Mouse (Mus musculus): ENCODE results near the gene Snw1.

Gene Snw1

GRCm38 (mm10) chr12:87423700-87424099, 48.4 kb downstream of the Snw1 start:
- WGBS = 37% methylated on average over 1 of the region's 1 CpGs

GRCm38 (mm10) chr12:87421708-87422507, 50.2 kb downstream of the Snw1 start:
- 55% methylated on average over 5 of the region's 5 CpGs for WGBS

DNA sequence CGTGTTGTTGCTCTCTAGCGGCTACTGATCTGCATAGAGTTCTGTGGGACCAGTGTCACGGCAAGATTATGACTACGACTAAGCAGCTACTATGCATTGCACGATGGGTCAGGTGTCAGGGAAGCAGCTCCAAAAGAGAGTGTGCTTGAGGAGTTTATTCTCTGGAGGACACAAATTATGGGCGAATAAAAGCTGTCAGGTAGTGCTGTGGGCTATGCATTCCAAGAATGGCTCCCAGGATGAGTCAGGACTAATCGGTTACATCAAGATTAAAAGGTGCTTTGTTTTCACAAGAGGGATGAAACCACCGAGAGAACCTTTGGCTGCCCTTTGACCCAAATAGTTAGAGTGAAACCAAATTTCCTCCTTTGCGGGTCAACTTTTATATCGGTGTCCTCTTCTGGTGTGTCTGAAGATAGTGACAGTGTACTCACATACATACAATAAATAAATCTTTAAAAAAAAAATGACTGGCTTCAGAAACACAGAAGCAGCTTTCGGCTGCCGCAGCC, 52.0 kb downstream of the Snw1 start:
- WGBS = 79% methylated on average over 12 of the region's 12 CpGs

- 43% methylated on average over 5 of the region's 5 CpGs for WGBS
These were observed 53.2 kb downstream of the Snw1 start for GRCm38 (mm10) chr12:87418921-87419320.

DNA sequence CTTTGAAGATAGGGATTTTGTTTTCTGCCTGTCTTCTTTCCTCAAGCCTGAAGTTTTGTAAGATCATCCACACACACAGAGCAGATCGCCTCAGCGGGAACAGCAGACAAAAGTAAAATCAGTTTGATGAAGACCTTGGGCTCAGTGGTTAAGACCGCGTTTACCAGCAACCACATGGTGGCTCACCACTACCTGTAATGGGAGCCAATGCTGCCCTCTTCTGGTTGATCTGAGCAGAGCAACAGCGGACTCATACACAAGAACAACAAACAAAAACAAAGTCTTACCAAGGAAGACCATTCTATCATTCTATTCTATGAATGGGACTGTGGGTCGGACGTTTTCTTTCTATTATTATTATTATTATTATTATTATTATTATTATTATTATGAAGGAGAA, 55.4 kb downstream of the Snw1 start:
- WGBS = 36% methylated on average over 7 of the region's 7 CpGs

DNA sequence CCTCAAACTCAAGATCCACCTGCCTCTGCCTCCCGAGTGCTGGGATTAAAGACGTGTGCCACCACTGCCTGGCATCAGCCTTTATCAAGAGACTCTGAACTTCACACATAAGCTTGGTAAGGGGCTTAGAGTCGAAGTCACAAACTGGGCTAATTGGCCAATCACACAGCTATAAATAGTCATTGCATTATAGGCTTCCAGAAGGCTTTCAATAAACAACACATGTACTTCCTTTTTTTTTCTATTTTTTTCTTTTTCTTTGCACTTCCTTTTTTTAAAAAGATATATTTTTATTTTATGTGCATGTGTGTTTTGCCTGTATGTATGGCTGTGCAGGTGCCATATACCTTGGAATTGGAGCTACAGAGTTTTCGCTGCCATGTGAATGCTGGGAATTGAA, 56.7 kb downstream of the Snw1 start:
- WGBS = 77% methylated on average over 4 of the region's 4 CpGs

- 36% methylated on average over 4 of the region's 4 CpGs for WGBS
These were observed 58.8 kb downstream of the Snw1 start for GRCm38 (mm10) chr12:87413179-87413790.

- 37% methylated on average over 7 of the region's 7 CpGs for WGBS
These were observed 61.1 kb downstream of the Snw1 start for GRCm38 (mm10) chr12:87410999-87411398.

GRCm38 (mm10) chr12:87409123-87409522, 63.0 kb downstream of the Snw1 start:
- 91% methylated on average over 4 of the region's 4 CpGs for WGBS

DNA sequence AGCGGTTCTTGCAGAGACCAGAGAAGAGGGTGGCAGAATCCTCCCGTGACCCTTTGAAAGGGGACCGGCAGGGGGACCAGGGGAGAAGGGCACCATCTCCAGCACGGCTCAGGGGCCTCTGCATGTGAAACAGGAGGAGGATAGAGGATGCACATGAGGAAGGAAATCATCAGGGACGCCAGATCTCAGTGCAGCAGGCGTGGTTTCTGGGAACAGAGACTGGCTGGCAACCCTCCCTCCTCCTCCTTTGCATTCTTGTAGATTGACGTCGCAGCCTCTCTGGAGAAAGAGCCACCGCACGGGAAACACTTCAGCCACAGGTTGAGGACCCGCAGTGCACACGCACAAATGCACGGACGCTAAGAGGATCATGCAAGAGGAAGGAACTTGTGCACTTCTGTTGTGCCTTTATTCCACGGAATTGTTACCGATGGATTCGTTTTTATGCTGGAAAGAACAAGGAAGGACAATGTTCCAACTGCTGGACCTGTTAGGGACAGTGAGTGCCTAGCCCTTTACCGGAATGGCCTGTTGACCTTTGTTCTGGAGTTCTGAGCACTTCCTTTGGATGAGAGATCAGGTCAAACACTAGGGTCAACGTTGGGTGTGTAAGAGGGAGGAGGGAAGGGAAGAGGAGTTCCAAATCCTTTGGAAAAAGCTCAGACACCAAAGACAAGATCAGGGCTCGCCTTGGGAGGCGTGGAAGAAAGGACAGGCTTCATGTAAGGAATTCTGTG, 64.0 kb downstream of the Snw1 start:
- 37% methylated on average over 21 of the region's 21 CpGs for WGBS

DNA sequence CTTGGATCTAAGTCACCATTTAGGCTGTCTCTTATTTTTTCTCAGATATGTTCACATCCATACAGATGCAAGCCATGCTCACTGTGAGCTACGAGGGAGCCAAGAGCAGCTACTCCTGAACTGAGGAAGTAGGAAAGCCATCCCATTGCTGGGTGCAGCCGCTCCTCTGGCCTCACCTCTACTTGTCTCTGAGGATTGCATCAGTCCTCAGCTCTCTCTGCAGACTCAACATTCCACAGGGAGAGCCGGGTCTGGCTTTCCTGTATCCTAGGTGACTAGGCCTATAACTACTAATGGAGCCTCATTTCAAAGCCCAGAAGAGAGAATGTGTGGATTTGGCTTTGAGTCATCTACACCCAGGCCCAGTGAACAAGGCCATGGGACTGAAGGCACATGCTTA, 66.4 kb downstream of the Snw1 start:
- WGBS = 79% methylated on average over 3 of the region's 3 CpGs

GRCm38 (mm10) chr12:87405165-87405564, 66.9 kb downstream of the Snw1 start:
- 93% methylated on average over 4 of the region's 4 CpGs for WGBS

GRCm38 (mm10) chr12:87401883-87402282, 70.2 kb downstream of the Snw1 start:
- 64% methylated on average over 6 of the region's 6 CpGs for WGBS

GRCm38 (mm10) chr12:87399119-87399819, 72.8 kb downstream of the Snw1 start:
- WGBS = 94% methylated on average over 10 of the region's 10 CpGs

Measured in cerebral cortex, adult 2 months (tissue).